Mouse (Mus musculus): Measurements from ENCODE around the gene Ap3b2.

DNA sequence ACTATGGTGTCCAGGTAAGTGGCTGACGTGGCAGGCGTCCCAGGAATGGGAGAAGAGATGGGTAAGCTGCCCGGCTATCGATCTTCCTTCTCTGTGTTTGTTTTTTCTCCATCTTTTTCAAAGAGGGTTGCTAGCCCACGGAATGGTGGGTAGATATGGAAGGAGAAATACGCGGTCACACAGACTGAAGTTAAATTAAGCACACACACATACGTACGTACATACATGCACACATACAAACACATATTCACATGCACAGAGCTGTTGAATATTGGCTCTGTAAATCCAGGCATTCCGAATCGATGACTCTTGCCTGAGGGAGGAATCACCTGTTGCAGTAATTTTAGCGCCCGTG lies 29.9 kb upstream of the Ap3b2 start:
- TF ChIP-seq CTCF (IDR thresholded peaks at IDR 0.05; ENCODE audit: low read depth, low read length) (no peak), GATA1 (IDR thresholded peaks at IDR 0.05; ENCODE audit: borderline replicate concordance, low read length) (no peak), POLR2AphosphoS5 (IDR thresholded peaks at IDR 0.05; ENCODE audit: insufficient replicate concordance, low read depth, low read length) (no peak), TAL1 (conservative IDR thresholded peaks at IDR 0.05; ENCODE audit: low read depth, low read length) (no peak), GATA2 (IDR thresholded peaks at IDR 0.05; ENCODE audit: borderline replicate concordance, low read depth, low read length) (no peak)
